Mouse (Mus musculus): ENCODE measurements around the gene Nhs.

GRCm38 (mm10) chrX:161997170-161997795 lies 162.2 kb downstream of the Nhs start:
- TF ChIP-seq CTCF (IDR thresholded peaks at IDR 0.05; ENCODE audit: borderline replicate concordance, insufficient read depth, low read depth, low read length) (no peak), POLR2A (IDR thresholded peaks at IDR 0.05; ENCODE audit: borderline replicate concordance, insufficient read depth, low read length) (no peak)

All from cerebellum, adult 2 months (tissue).